Mouse (Mus musculus) heart, embryonic 12.5 days (tissue): ENCODE measurements at regions not wholly inside any gene's neighbourhood (a gene's known extent, or its start where the extent isn't known, plus 50 kb on each side); places are given as distances from the start of the nearest gene placed in this dataset.

Experiments
- ATAC-seq: fragments of 200-750 bp; cut with Nextera tagmentation; 2 replicates; pipeline ENCODE4 v1.8.0; 2017; ENCODE audit warnings: moderate TSS enrichment, moderate library complexity; ENCODE audit not compliant: insufficient number of reproducible peaks, low FRiP score
- H3K27ac ChIP-seq: fragments of 300-500 bp; sonication (generic); 2 replicates; pipeline ENCODE4 v1.5.1; 2016; ENCODE audit warnings: mild to moderate bottlenecking, moderate library complexity; ENCODE audit not compliant: poor library complexity, severe bottlenecking
- H3K27me3 ChIP-seq: fragments of 300-500 bp; sonication (generic); replicated peaks from 2 replicates; pipeline ENCODE4 v1.6.1; 2016; ENCODE audit warnings: mild to moderate bottlenecking, moderate library complexity
- H3K36me3 ChIP-seq: fragments of 300-500 bp; sonication (generic); 2 replicates; pipeline ENCODE4 v1.6.1; 2016; ENCODE audit warnings: mild to moderate bottlenecking, moderate library complexity
- H3K4me1 ChIP-seq: fragments of 300-500 bp; sonication (generic); replicated peaks from 2 replicates; pipeline ENCODE4 v1.6.1; 2016; ENCODE audit warnings: mild to moderate bottlenecking
- H3K4me2 ChIP-seq: fragments of 300-500 bp; sonication (generic); 2 replicates; pipeline ENCODE4 v1.6.1; 2016; ENCODE audit warnings: mild to moderate bottlenecking, moderate library complexity
- H3K4me3 ChIP-seq: fragments of 300-500 bp; sonication (generic); 2 replicates; pipeline ENCODE4 v1.5.1; 2016; ENCODE audit warnings: mild to moderate bottlenecking
- H3K9ac ChIP-seq: fragments of 300-500 bp; sonication (generic); 2 replicates; pipeline ENCODE4 v1.6.1; 2016; ENCODE audit warnings: mild to moderate bottlenecking, moderate library complexity
- H3K9me3 ChIP-seq: fragments of 300-500 bp; sonication (generic); replicated peaks from 2 replicates; pipeline ENCODE4 v1.6.1; 2016; ENCODE audit warnings: mild to moderate bottlenecking, moderate library complexity
- WGBS: fragments of 180-500 bp; shearing (Covaris S2); methylation state at CpG from one replicate; pipeline ENCODE4 v1.1.7; 2016; 5-methylcytosine and 5-hydroxymethylcytosine counted together

GRCm38 (mm10) chr8:103315742-103316141, 530.3 kb upstream of the Cdh11 start:
- no peaks in the 10 kb centered on the region for H3K9me3 ChIP-seq
- no peak overlapping the region for H3K4me2 ChIP-seq
- WGBS, result 87% methylated on average over 1 of the region's 1 CpGs
- H3K9ac ChIP-seq, result no peak overlapping the region
- no peaks in the 10 kb centered on the region for H3K27me3 ChIP-seq
- ATAC-seq, result no peak
- no peaks in the 10 kb centered on the region for H3K36me3 ChIP-seq
- no peak overlapping the region for H3K4me3 ChIP-seq
- no peaks in the 10 kb centered on the region for H3K4me1 ChIP-seq
- H3K27ac ChIP-seq, result no peak overlapping the region

GRCm38 (mm10) chr8:103316691-103317091, 531.2 kb upstream of the Cdh11 start:
- no peak for ATAC-seq
- H3K4me3 ChIP-seq, result no peak overlapping the region
- H3K9ac ChIP-seq, result no peak overlapping the region
- 49% methylated on average over 5 of the region's 5 CpGs for WGBS
- H3K4me1 ChIP-seq, result no peaks in the 10 kb centered on the region
- H3K36me3 ChIP-seq, result no peaks in the 10 kb centered on the region
- H3K27ac ChIP-seq, result no peak overlapping the region
- H3K4me2 ChIP-seq, result no peak overlapping the region
- H3K27me3 ChIP-seq, result no peaks in the 10 kb centered on the region
- H3K9me3 ChIP-seq, result no peaks in the 10 kb centered on the region

- H3K4me2 ChIP-seq, result no peak overlapping the region
- 84% methylated on average over 2 of the region's 2 CpGs for WGBS
- H3K27me3 ChIP-seq, result no peaks in the 10 kb centered on the region
- no peak for ATAC-seq
- H3K9me3 ChIP-seq, result no peaks in the 10 kb centered on the region
- no peaks in the 10 kb centered on the region for H3K4me1 ChIP-seq
- H3K27ac ChIP-seq, result no peak overlapping the region
- H3K4me3 ChIP-seq, result no peak overlapping the region
- H3K36me3 ChIP-seq, result no peaks in the 10 kb centered on the region
- H3K9ac ChIP-seq, result no peak overlapping the region
Measured at GRCm38 (mm10) chr8:103317149-103317725, 531.8 kb upstream of the Cdh11 start.

- no peaks in the 10 kb centered on the region; the same call in 1 of the 2 replicates for H3K4me1 ChIP-seq
Measured at GRCm38 (mm10) chr8:103324016-103324665, 538.7 kb upstream of the Cdh11 start.

GRCm38 (mm10) chr8:103331415-103331814, 546.0 kb upstream of the Cdh11 start:
- Histone ChIP-seq H3K9me3 (no peaks in the 10 kb centered on the region), H3K36me3 (no peaks in the 10 kb centered on the region), H3K9ac (no peak overlapping the region), H3K4me3 (no peak overlapping the region), H3K27me3 (no peaks in the 10 kb centered on the region), H3K4me1 (no peaks in the 10 kb centered on the region), H3K27ac (no peak overlapping the region), H3K4me2 (no peak overlapping the region)
- no peak for ATAC-seq
- WGBS, result 77% methylated on average over 2 of the region's 2 CpGs

More at GRCm38 (mm10) chr8:103324016-103324665, 538.7 kb upstream of the Cdh11 start:
- no peak for ATAC-seq
- Histone ChIP-seq H3K9me3 (no peaks in the 10 kb centered on the region), H3K4me3 (no peak overlapping the region), H3K9ac (no peak overlapping the region), H3K27me3 (no peaks in the 10 kb centered on the region), H3K27ac (no peak overlapping the region), H3K36me3 (no peaks in the 10 kb centered on the region), H3K4me2 (no peak overlapping the region)

GRCm38 (mm10) chr8:103337314-103337713, 551.9 kb upstream of the Cdh11 start:
- no peak for ATAC-seq
- Histone ChIP-seq H3K4me3 (no peak overlapping the region), H3K4me1 (0 out of 2 replicates have a peak, but pooled peaks cover 3% of the 10 kb centered on the region), H3K4me2 (no peak overlapping the region), H3K9me3 (no peaks in the 10 kb centered on the region), H3K27ac (no peak overlapping the region), H3K36me3 (no peaks in the 10 kb centered on the region), H3K9ac (no peak overlapping the region), H3K27me3 (no peaks in the 10 kb centered on the region)
- 58% methylated on average over 3 of the region's 3 CpGs for WGBS

- H3K4me1 ChIP-seq, result 0 out of 2 replicates have a peak, but pooled peaks cover 3% of the 10 kb centered on the region
- H3K9me3 ChIP-seq, result no peaks in the 10 kb centered on the region
- H3K4me2 ChIP-seq, result no peak overlapping the region
- 85% methylated on average over 2 of the region's 2 CpGs for WGBS
- no peak for ATAC-seq
- no peak overlapping the region for H3K27ac ChIP-seq
- H3K36me3 ChIP-seq, result no peaks in the 10 kb centered on the region
- H3K9ac ChIP-seq, result no peak overlapping the region
- no peak overlapping the region for H3K4me3 ChIP-seq
- H3K27me3 ChIP-seq, result no peaks in the 10 kb centered on the region
Measured at GRCm38 (mm10) chr8:103339042-103339441, 553.6 kb upstream of the Cdh11 start.

- H3K27me3 ChIP-seq, result no peaks in the 10 kb centered on the region
- H3K27ac ChIP-seq, result no peak overlapping the region
- H3K36me3 ChIP-seq, result no peaks in the 10 kb centered on the region
- no peak for ATAC-seq
- no peak overlapping the region for H3K4me3 ChIP-seq
- 0 out of 2 replicates have a peak, but pooled peaks cover 3% of the 10 kb centered on the region for H3K4me1 ChIP-seq
- H3K4me2 ChIP-seq, result no peak overlapping the region
- H3K9me3 ChIP-seq, result no peaks in the 10 kb centered on the region
- 84% methylated on average over 5 of the region's 5 CpGs for WGBS
- H3K9ac ChIP-seq, result no peak overlapping the region
Measured at GRCm38 (mm10) chr8:103339951-103340350, 554.5 kb upstream of the Cdh11 start.

- Histone ChIP-seq H3K27ac (no peak overlapping the region), H3K27me3 (no peaks in the 10 kb centered on the region), H3K4me3 (no peak overlapping the region), H3K4me2 (no peak overlapping the region), H3K4me1 (no peaks in the 10 kb centered on the region), H3K9me3 (no peaks in the 10 kb centered on the region), H3K9ac (no peak overlapping the region), H3K36me3 (no peaks in the 10 kb centered on the region)
- no peak for ATAC-seq
- WGBS, result 78% methylated on average over 3 of the region's 3 CpGs
Measured at GRCm38 (mm10) chr8:103343891-103344290, 558.4 kb upstream of the Cdh11 start.

- no peak overlapping the region for H3K4me2 ChIP-seq
- H3K27me3 ChIP-seq, result no peaks in the 10 kb centered on the region
- no peaks in the 10 kb centered on the region for H3K36me3 ChIP-seq
- 81% methylated on average over 2 of the region's 2 CpGs for WGBS
- no peak overlapping the region for H3K4me3 ChIP-seq
- peaks cover 3% of the 10 kb centered on the region; the same call in 1 of the 2 replicates for H3K9me3 ChIP-seq
- ATAC-seq, result no peak
- H3K4me1 ChIP-seq, result no peaks in the 10 kb centered on the region
- no peak overlapping the region for H3K27ac ChIP-seq
- no peak overlapping the region for H3K9ac ChIP-seq
Measured at GRCm38 (mm10) chr8:103344871-103345270, 559.4 kb upstream of the Cdh11 start.

- Histone ChIP-seq H3K9me3 (peaks cover 3% of the 10 kb centered on the region; the same call in 1 of the 2 replicates), H3K4me2 (no peak overlapping the region), H3K36me3 (no peaks in the 10 kb centered on the region), H3K9ac (no peak overlapping the region), H3K27ac (no peak overlapping the region), H3K4me1 (no peaks in the 10 kb centered on the region), H3K27me3 (no peaks in the 10 kb centered on the region), H3K4me3 (no peak overlapping the region)
- whole genome bisulfite sequencing, result 54% methylated on average over 7 of the region's 7 CpGs
- ATAC-seq, result no peak
Measured at GRCm38 (mm10) chr8:103347158-103347871, 561.9 kb upstream of the Cdh11 start.
